Mouse (Mus musculus): ENCODE measurements around the gene Tbc1d9. TPM values are rescaled to one million over a fixed set of nuclear protein-coding genes. Genes with fewer than 3 reads are reported as not detected.

The Tbc1d9 gene
- polyA plus RNA-seq, 1 experiment from 2014 or later: 17.8 TPM

- Histone ChIP-seq H3K27ac (ENCODE audit: low read length) (no peak overlapping the region), H3K27me3 (ENCODE audit: control insufficient read depth, insufficient read depth, low read depth, low read length) (no peaks in the 10 kb centered on the region), H3K9me3 (replicated peaks; ENCODE audit: control insufficient read depth, low read length, poor library complexity, severe bottlenecking) (no peaks in the 10 kb centered on the region), H3K4me2 (ENCODE audit: low read length) (no peak overlapping the region), H3K4me3 (ENCODE audit: low read depth, low read length) (no peak overlapping the region), H3K9ac (ENCODE audit: low read depth, low read length) (no peak overlapping the region), H3K36me3 (ENCODE audit: control insufficient read depth, insufficient read depth, low read length) (no peaks in the 10 kb centered on the region), H3K4me1 (ENCODE audit: control insufficient read depth, insufficient read depth, low read length) (no peaks in the 10 kb centered on the region)
- WGBS: 76% methylated on average over 4 of the region's 4 CpGs
- no peak for ATAC-seq
These were observed 12.7 kb upstream of the Tbc1d9 start for GRCm38 (mm10) chr8:83152470-83152869.

GRCm38 (mm10) chr8:83155110-83155509, 10.0 kb upstream of the Tbc1d9 start:
- no peak for ATAC-seq
- H3K4me1 ChIP-seq (ENCODE audit: control insufficient read depth, insufficient read depth, low read length): no peaks in the 10 kb centered on the region
- no peak overlapping the region for H3K4me2 ChIP-seq (ENCODE audit: low read length)
- no peak overlapping the region for H3K27ac ChIP-seq (ENCODE audit: low read length)
- no peaks in the 10 kb centered on the region for H3K27me3 ChIP-seq (ENCODE audit: control insufficient read depth, insufficient read depth, low read depth, low read length)
- H3K9ac ChIP-seq (ENCODE audit: low read depth, low read length): no peak overlapping the region
- 48% methylated on average over 4 of the region's 4 CpGs for WGBS
- H3K4me3 ChIP-seq (ENCODE audit: low read depth, low read length): no peak overlapping the region
- no peaks in the 10 kb centered on the region for H3K36me3 ChIP-seq (ENCODE audit: control insufficient read depth, insufficient read depth, low read length)
- H3K9me3 ChIP-seq (replicated peaks; ENCODE audit: control insufficient read depth, low read length, poor library complexity, severe bottlenecking): no peaks in the 10 kb centered on the region

GRCm38 (mm10) chr8:83158971-83159370, 6.2 kb upstream of the Tbc1d9 start:
- Histone ChIP-seq H3K4me2 (ENCODE audit: low read length) (no peak overlapping the region), H3K27me3 (ENCODE audit: control insufficient read depth, insufficient read depth, low read depth, low read length) (no peaks in the 10 kb centered on the region), H3K9ac (ENCODE audit: low read depth, low read length) (no peak overlapping the region), H3K36me3 (ENCODE audit: control insufficient read depth, insufficient read depth, low read length) (no peaks in the 10 kb centered on the region), H3K9me3 (replicated peaks; ENCODE audit: control insufficient read depth, low read length, poor library complexity, severe bottlenecking) (no peaks in the 10 kb centered on the region), H3K4me3 (ENCODE audit: low read depth, low read length) (no peak overlapping the region), H3K4me1 (ENCODE audit: control insufficient read depth, insufficient read depth, low read length) (no peaks in the 10 kb centered on the region), H3K27ac (ENCODE audit: low read length) (no peak overlapping the region)
- no peak for ATAC-seq
- 76% methylated on average over 3 of the region's 3 CpGs for WGBS

- Histone ChIP-seq H3K9me3 (replicated peaks; ENCODE audit: control insufficient read depth, low read length, poor library complexity, severe bottlenecking) (no peaks in the 10 kb centered on the region), H3K27ac (ENCODE audit: low read length) (no peak overlapping the region), H3K4me2 (ENCODE audit: low read length) (no peak overlapping the region), H3K4me3 (ENCODE audit: low read depth, low read length) (no peak overlapping the region), H3K9ac (ENCODE audit: low read depth, low read length) (no peak overlapping the region), H3K4me1 (ENCODE audit: control insufficient read depth, insufficient read depth, low read length) (no peaks in the 10 kb centered on the region), H3K27me3 (ENCODE audit: control insufficient read depth, insufficient read depth, low read depth, low read length) (no peaks in the 10 kb centered on the region), H3K36me3 (ENCODE audit: control insufficient read depth, insufficient read depth, low read length) (no peaks in the 10 kb centered on the region)
- WGBS: 50% methylated on average over 1 of the region's 1 CpGs
- ATAC-seq: no peak
These were observed 5.5 kb upstream of the Tbc1d9 start for GRCm38 (mm10) chr8:83159615-83160014.

GRCm38 (mm10) chr8:83160613-83161012, 4.5 kb upstream of the Tbc1d9 start:
- Histone ChIP-seq H3K27ac (ENCODE audit: low read length) (no peak overlapping the region), H3K9ac (ENCODE audit: low read depth, low read length) (no peak overlapping the region), H3K27me3 (ENCODE audit: control insufficient read depth, insufficient read depth, low read depth, low read length) (no peaks in the 10 kb centered on the region), H3K4me1 (ENCODE audit: control insufficient read depth, insufficient read depth, low read length) (no peaks in the 10 kb centered on the region; the same call in 1 of the 2 replicates), H3K4me2 (ENCODE audit: low read length) (no peak overlapping the region), H3K4me3 (ENCODE audit: low read depth, low read length) (no peak overlapping the region), H3K9me3 (replicated peaks; ENCODE audit: control insufficient read depth, low read length, poor library complexity, severe bottlenecking) (no peaks in the 10 kb centered on the region), H3K36me3 (ENCODE audit: control insufficient read depth, insufficient read depth, low read length) (no peaks in the 10 kb centered on the region)
- no peak for ATAC-seq
- 75% methylated on average over 2 of the region's 2 CpGs for WGBS

GRCm38 (mm10) chr8:83165931-83166867, 1.0 kb downstream of the Tbc1d9 start, which contains the start of gene Gm10645:
Gene Gm10645 (minus strand): TSS chr8:83166170.
- Histone ChIP-seq H3K36me3 (ENCODE audit: control insufficient read depth, insufficient read depth, low read length) (no peaks in the 10 kb centered on the region), H3K4me1 (ENCODE audit: control insufficient read depth, insufficient read depth, low read length) (peaks cover 26% of the 10 kb centered on the region), H3K9ac (ENCODE audit: low read depth, low read length) (peak within 1 kb of the TSS; percentile 99), H3K4me3 (ENCODE audit: low read depth, low read length) (peak within 1 kb of the TSS; percentile 89), H3K9me3 (replicated peaks; ENCODE audit: control insufficient read depth, low read length, poor library complexity, severe bottlenecking) (no peaks in the 10 kb centered on the region), H3K27me3 (ENCODE audit: control insufficient read depth, insufficient read depth, low read depth, low read length) (no peaks in the 10 kb centered on the region), H3K4me2 (ENCODE audit: low read length) (peak within 1 kb of the TSS; percentile 81), H3K27ac (ENCODE audit: low read length) (peak within 1 kb of the TSS; percentile 97)
- peak; percentile 84 for ATAC-seq
- WGBS: 2% methylated on average over 47 of the region's 54 CpGs

- Histone ChIP-seq H3K9ac (ENCODE audit: low read depth, low read length) (peak overlapping the region; percentile 54), H3K4me2 (ENCODE audit: low read length) (peak overlapping the region; percentile 81), H3K36me3 (ENCODE audit: control insufficient read depth, insufficient read depth, low read length) (no peaks in the 10 kb centered on the region), H3K4me3 (ENCODE audit: low read depth, low read length) (peak overlapping the region; percentile 89), H3K27me3 (ENCODE audit: control insufficient read depth, insufficient read depth, low read depth, low read length) (no peaks in the 10 kb centered on the region), H3K9me3 (replicated peaks; ENCODE audit: control insufficient read depth, low read length, poor library complexity, severe bottlenecking) (no peaks in the 10 kb centered on the region), H3K4me1 (ENCODE audit: control insufficient read depth, insufficient read depth, low read length) (peaks cover 26% of the 10 kb centered on the region), H3K27ac (ENCODE audit: low read length) (peak overlapping the region; percentile 46; the same call in 1 of the 2 replicates)
- WGBS: 26% methylated on average over 3 of the region's 3 CpGs
- ATAC-seq: no peak
These were observed 2.8 kb downstream of the Tbc1d9 start for GRCm38 (mm10) chr8:83167932-83168331.

GRCm38 (mm10) chr8:83169127-83169526, 4.0 kb downstream of the Tbc1d9 start:
- 91% methylated on average over 3 of the region's 3 CpGs for WGBS
- peak overlapping the region; percentile 33; the same call in 1 of the 2 replicates for H3K4me2 ChIP-seq (ENCODE audit: low read length)
- H3K27ac ChIP-seq (ENCODE audit: low read length): no peak overlapping the region
- ATAC-seq: no peak
- H3K9ac ChIP-seq (ENCODE audit: low read depth, low read length): no peak overlapping the region
- H3K27me3 ChIP-seq (ENCODE audit: control insufficient read depth, insufficient read depth, low read depth, low read length): no peaks in the 10 kb centered on the region
- H3K36me3 ChIP-seq (ENCODE audit: control insufficient read depth, insufficient read depth, low read length): no peaks in the 10 kb centered on the region
- no peaks in the 10 kb centered on the region for H3K9me3 ChIP-seq (replicated peaks; ENCODE audit: control insufficient read depth, low read length, poor library complexity, severe bottlenecking)
- H3K4me3 ChIP-seq (ENCODE audit: low read depth, low read length): no peak overlapping the region
- peaks cover 26% of the 10 kb centered on the region for H3K4me1 ChIP-seq (ENCODE audit: control insufficient read depth, insufficient read depth, low read length)

GRCm38 (mm10) chr8:83169709-83170108, 4.6 kb downstream of the Tbc1d9 start:
- no peak overlapping the region for H3K4me3 ChIP-seq (ENCODE audit: low read depth, low read length)
- 89% methylated on average over 2 of the region's 2 CpGs for WGBS

More at GRCm38 (mm10) chr8:83169709-83170108, 4.6 kb downstream of the Tbc1d9 start:
- peaks cover 26% of the 10 kb centered on the region for H3K4me1 ChIP-seq (ENCODE audit: control insufficient read depth, insufficient read depth, low read length)
- H3K9me3 ChIP-seq (replicated peaks; ENCODE audit: control insufficient read depth, low read length, poor library complexity, severe bottlenecking): no peaks in the 10 kb centered on the region
- no peak overlapping the region for H3K27ac ChIP-seq (ENCODE audit: low read length)
- H3K27me3 ChIP-seq (ENCODE audit: control insufficient read depth, insufficient read depth, low read depth, low read length): no peaks in the 10 kb centered on the region
- no peak overlapping the region for H3K9ac ChIP-seq (ENCODE audit: low read depth, low read length)
- H3K4me2 ChIP-seq (ENCODE audit: low read length): no peak overlapping the region
- H3K36me3 ChIP-seq (ENCODE audit: control insufficient read depth, insufficient read depth, low read length): no peaks in the 10 kb centered on the region
- ATAC-seq: no peak

All from midbrain, embryonic 16.5 days (tissue).